Comparison of ENCODE assay signal across 8 mouse cellular contexts in genomic region chr8:116980117-116980516, GRCm38 (mm10). TPM values are rescaled to one million over a fixed set of nuclear protein-coding genes. Genes with fewer than 3 reads are reported as not detected.
DNase-seq lines count a peak whose midpoint lies in the region; ATAC-seq and TF ChIP-seq lines count a peak whose summit lies in the region.

No protein-coding gene starts in this region.

- no peaks in the 10 kb centered on the region; the same call in 1 of the 2 replicates for H3K36me3 ChIP-seq in forebrain, embryonic 11.5 days (ENCODE audit: control insufficient read depth, insufficient read depth, low read length)
- H3K36me3 ChIP-seq in forebrain, embryonic 13.5 days (ENCODE audit: poor library complexity, severe bottlenecking) = peaks cover 12% of the 10 kb centered on the region; the same call in 1 of the 2 replicates
- H3K36me3 ChIP-seq in ES-E14 (ENCODE audit: control insufficient read depth, insufficient read depth, low read length, poor library complexity, severe bottlenecking) = peaks cover 7% of the 10 kb centered on the region

- H3K9me3 ChIP-seq in forebrain, embryonic 11.5 days (ENCODE audit: control insufficient read depth, low read length) = no peaks in the 10 kb centered on the region
- no peaks in the 10 kb centered on the region for H3K9me3 ChIP-seq in forebrain, embryonic 13.5 days (replicated peaks)
- no peaks in the 10 kb centered on the region for H3K9me3 ChIP-seq in ES-E14 (ENCODE audit: control insufficient read depth, insufficient read depth, low read depth, low read length)

- no peak overlapping the region for H3K9ac ChIP-seq in forebrain, embryonic 11.5 days (ENCODE audit: low read length)
- H3K9ac ChIP-seq in forebrain, embryonic 13.5 days = no peak overlapping the region
- no peak overlapping the region for H3K9ac ChIP-seq in ES-E14 (ENCODE audit: insufficient read depth, low read depth, low read length, poor library complexity, severe bottlenecking)

- H3K4me1 ChIP-seq in forebrain, embryonic 11.5 days (replicated peaks; ENCODE audit: control insufficient read depth, insufficient read depth, low read length) = peaks cover 6% of the 10 kb centered on the region; the same call in 1 of the 2 replicates
- H3K4me1 ChIP-seq in forebrain, embryonic 13.5 days = peaks cover 13% of the 10 kb centered on the region
- peaks cover 0 to 2% of the 10 kb centered on the region in 2 experiments; a peak in 1 of 4 replicates for H3K4me1 ChIP-seq in ES-E14 (ENCODE audit: control insufficient read depth in 2 of 2, insufficient read depth in 2 of 2, low read length in 2 of 2, poor library complexity in 1 of 2)
- H3K4me1 ChIP-seq in lung, adult 2 months (ENCODE audit: control insufficient read depth, insufficient read depth, low read length) = no peaks in the 10 kb centered on the region

- no peak overlapping the region for H3K4me3 ChIP-seq in forebrain, embryonic 11.5 days (ENCODE audit: low read depth, low read length)
- H3K4me3 ChIP-seq in forebrain, embryonic 13.5 days = no peak overlapping the region
- H3K4me3 ChIP-seq in ES-E14 (ENCODE audit: insufficient read depth in 1 of 2, low read depth in 1 of 2, low read length in 2 of 2, poor library complexity in 1 of 2, severe bottlenecking in 1 of 2) = no peak overlapping the region
- H3K4me3 ChIP-seq in lung, adult 2 months (replicated peaks; ENCODE audit: extremely low read depth, low read depth, low read length) = no peak overlapping the region

- no peak; the same call in 1 of the 2 replicates for ATAC-seq in forebrain, embryonic 11.5 days (replicated peaks; ENCODE audit: low FRiP score)
- ATAC-seq in forebrain, embryonic 13.5 days = no peak

- peak overlapping the region; percentile 26; the same call in 1 of the 2 replicates for H3K4me2 ChIP-seq in forebrain, embryonic 11.5 days (ENCODE audit: low read depth, low read length, severe bottlenecking)
- H3K4me2 ChIP-seq in forebrain, embryonic 13.5 days = no peak overlapping the region

- 14% methylated on average over 4 of the region's 4 CpGs for WGBS in forebrain, embryonic 11.5 days
- WGBS in forebrain, embryonic 13.5 days = 14% methylated on average over 4 of the region's 4 CpGs
- 11% methylated on average over 4 of the region's 4 CpGs for WGBS in lung, adult 2 months

- no peak for TF ChIP-seq POLR2A in lung, adult 2 months (IDR thresholded peaks at IDR 0.05; ENCODE audit: borderline replicate concordance, extremely low read depth, low read depth, low read length)

- peak; percentile 76 for DNase-seq in forebrain, embryonic 11.5 days (ENCODE audit: low spot score)
- DNase-seq in ES-E14 (ENCODE audit: low read depth, low spot score) = peak; percentile 66
- DNase-seq in cerebellum, adult 8-10 months = peak; percentile 51
- peak; percentile 60 for DNase-seq in heart, adult 8-10 months (ENCODE audit: low spot score)
- DNase-seq in kidney, postnatal 4 days = peak; percentile 71 to 81
- DNase-seq in lung, adult 2 months = peak; percentile 26
- DNase-seq in right cerebral cortex, postnatal 14 days = peak; percentile 58

- TF ChIP-seq CTCF in lung, adult 2 months (IDR thresholded peaks at IDR 0.05; ENCODE audit: insufficient read depth, low read length) = peak; percentile 14; the same call in 1 of the 2 replicates

- no peaks in the 10 kb centered on the region for H3K27me3 ChIP-seq in forebrain, embryonic 11.5 days (ENCODE audit: control insufficient read depth, insufficient read depth, low read length)
- no peaks in the 10 kb centered on the region for H3K27me3 ChIP-seq in forebrain, embryonic 13.5 days

- in situ Hi-C loops in ES-E14 (cut with MboI; ENCODE audit: low sequenced_read_pairs in 2 of 2, unreplicated experiment in 2 of 2) = no loop called here

- H3K27ac ChIP-seq in forebrain, embryonic 11.5 days (ENCODE audit: low read depth, low read length) = no peak overlapping the region
- H3K27ac ChIP-seq in forebrain, embryonic 13.5 days = no peak overlapping the region
- no peak overlapping the region for H3K27ac ChIP-seq in ES-E14 (ENCODE audit: insufficient read depth, low read depth, low read length, poor library complexity, severe bottlenecking)

TF ChIP-seq in ES-E14, 5 proteins besides CTCF, POLR2A, EP300 and RAD21:
- no peak for TF ChIP-seq ZNF384 (IDR thresholded peaks at IDR 0.05; ENCODE audit: low read depth, low read length)
- TF ChIP-seq MAFK (IDR thresholded peaks at IDR 0.05; ENCODE audit: insufficient read depth, low read depth, low read length) = no peak
- no peak for TF ChIP-seq CHD2 (IDR thresholded peaks at IDR 0.05; ENCODE audit: low read depth, low read length)
- no peak for TF ChIP-seq HCFC1 (IDR thresholded peaks at IDR 0.05; ENCODE audit: borderline replicate concordance, insufficient read depth, low read length)

RNA-seq across cellular contexts. Expression of gene 1700030J22Rik, which starts 1.4 kb away (rescaled TPM):
- 2.8 and 4.4 TPM in 2 replicates for polyA plus RNA-seq in forebrain, embryonic 11.5 days (2014; fragmentation: Nextera tagmentation; extraction: Ambion mirVana)
- 3.9 and 4.1 TPM in 2 replicates for polyA plus RNA-seq in forebrain, embryonic 13.5 days (2015; fragmentation: Nextera tagmentation; extraction: Ambion mirVana)
- 1.1 and 1.3 TPM in 2 replicates for total RNA-seq in ES-E14 (2012; rRNA removed)
- total RNA-seq in heart, adult 8-10 months (2022) = under 1 TPM; 0.35 to 0.46 (median 0.39) TPM
- 1.2 and 1.5 TPM in 2 replicates for polyA plus RNA-seq in lung, adult 2 months (2012; rRNA removed)

RNA-seq across cellular contexts. Expression of gene Gcsh, which starts 13.2 kb away (rescaled TPM):
- 159 and 166 TPM in 2 replicates for polyA plus RNA-seq in forebrain, embryonic 11.5 days (2014; fragmentation: Nextera tagmentation; extraction: Ambion mirVana)
- 111 and 120 TPM in 2 replicates for polyA plus RNA-seq in forebrain, embryonic 13.5 days (2015; fragmentation: Nextera tagmentation; extraction: Ambion mirVana)
- 134 and 195 TPM in 2 replicates for total RNA-seq in ES-E14 (2012; rRNA removed)
- total RNA-seq in heart, adult 8-10 months (2022) = 10 to 100 TPM; 57.7 to 67.7 (median 62.0) TPM
- polyA plus RNA-seq in lung, adult 2 months (2012; rRNA removed) = 10.2 and 14.7 TPM in 2 replicates

RNA-seq across cellular contexts. Expression of gene Atmin, which starts 36.9 kb away (rescaled TPM):
- 18.6 and 19.8 TPM in 2 replicates for polyA plus RNA-seq in forebrain, embryonic 11.5 days (2014; fragmentation: Nextera tagmentation; extraction: Ambion mirVana)
- 13.0 and 15.9 TPM in 2 replicates for polyA plus RNA-seq in forebrain, embryonic 13.5 days (2015; fragmentation: Nextera tagmentation; extraction: Ambion mirVana)
- 19.9 and 21.1 TPM in 2 replicates for total RNA-seq in ES-E14 (2012; rRNA removed)
- total RNA-seq in heart, adult 8-10 months (2022) = 10 to 100 TPM; 15.9 to 18.0 (median 17.4) TPM
- polyA plus RNA-seq in lung, adult 2 months (2012; rRNA removed) = 13.9 and 15.9 TPM in 2 replicates

RNA-seq across cellular contexts. Expression of gene Cenpn, which starts 58.6 kb away (rescaled TPM):
- polyA plus RNA-seq in forebrain, embryonic 11.5 days (2014; fragmentation: Nextera tagmentation; extraction: Ambion mirVana) = 58.3 and 59.5 TPM in 2 replicates
- polyA plus RNA-seq in forebrain, embryonic 13.5 days (2015; fragmentation: Nextera tagmentation; extraction: Ambion mirVana) = 33.1 and 35.4 TPM in 2 replicates
- 27.1 and 30.2 TPM in 2 replicates for total RNA-seq in ES-E14 (2012; rRNA removed)
- under 1 TPM; 0.56 to 0.75 (median 0.63) TPM for total RNA-seq in heart, adult 8-10 months (2022)
- 0.74 and 1.2 TPM in 2 replicates for polyA plus RNA-seq in lung, adult 2 months (2012; rRNA removed)

RNA-seq across cellular contexts. Expression of gene Cmc2, which starts 58.9 kb away (rescaled TPM):
- 71.4 and 83.9 TPM in 2 replicates for polyA plus RNA-seq in forebrain, embryonic 11.5 days (2014; fragmentation: Nextera tagmentation; extraction: Ambion mirVana)
- polyA plus RNA-seq in forebrain, embryonic 13.5 days (2015; fragmentation: Nextera tagmentation; extraction: Ambion mirVana) = 58.6 and 67.6 TPM in 2 replicates
- 24.4 and 33.4 TPM in 2 replicates for total RNA-seq in ES-E14 (2012; rRNA removed)
- 10 to 100 TPM; 65.4 to 79.4 (median 70.2) TPM for total RNA-seq in heart, adult 8-10 months (2022)
- polyA plus RNA-seq in lung, adult 2 months (2012; rRNA removed) = 4.8 and 8.1 TPM in 2 replicates

Comparison
In these comparisons a context has a peak if more than half of its experiments do, and no peak if none do; other contexts are left out.
1. DNase-seq: peak in every context shown above with its lines; median percentile 76 in forebrain, embryonic 11.5 days; 76 in kidney, postnatal 4 days; 66 in ES-E14; 60 in heart, adult 8-10 months; 58 in right cerebral cortex, postnatal 14 days; 51 in cerebellum, adult 8-10 months; 26 in lung, adult 2 months.